Mouse (Mus musculus) liver, embryonic 11.5 days (tissue): ENCODE results near the gene Ubash3a. TPM values are rescaled to one million over a fixed set of nuclear protein-coding genes. Genes with fewer than 3 reads are reported as not detected.

Source experiments
- ATAC-seq: fragments of 200-750 bp; cut with Nextera tagmentation; replicated peaks from 2 replicates; pipeline ENCODE4 v1.8.0; 2017; ENCODE audit warnings: moderate number of reproducible peaks, mild to moderate bottlenecking, moderate TSS enrichment, moderate library complexity; ENCODE audit not compliant: low FRiP score
- DNase-seq: peaks from one replicate; pipeline ENCODE4 v3.0.0-alpha.2; 2017; ENCODE audit warnings: low spot score
- H3K27ac ChIP-seq: fragments of 300-500 bp; sonication (generic); 2 replicates; pipeline ENCODE4 v1.5.1; 2014; ENCODE audit warnings: mild to moderate bottlenecking, low read depth, low read length, control low read depth
- H3K27me3 ChIP-seq: fragments of 300-500 bp; sonication (generic); replicated peaks from 2 replicates; pipeline ENCODE4 v1.6.1; 2014; ENCODE audit warnings: low read length, mixed read lengths; ENCODE audit not compliant: control insufficient read depth, insufficient read depth
- H3K36me3 ChIP-seq: fragments of 300-500 bp; sonication (generic); 2 replicates; pipeline ENCODE4 v1.6.1; 2014; ENCODE audit warnings: mild to moderate bottlenecking, low read length, moderate library complexity, mixed read lengths; ENCODE audit not compliant: control insufficient read depth, insufficient read depth
- H3K4me1 ChIP-seq: fragments of 300-500 bp; sonication (generic); replicated peaks from 2 replicates; pipeline ENCODE4 v1.6.1; 2014; ENCODE audit warnings: low read length, mixed read lengths; ENCODE audit not compliant: control insufficient read depth, insufficient read depth
- H3K4me2 ChIP-seq: fragments of 300-500 bp; sonication (generic); 2 replicates; pipeline ENCODE4 v1.6.1; 2014; ENCODE audit warnings: mild to moderate bottlenecking, control low read depth, moderate library complexity
- H3K4me3 ChIP-seq: fragments of 300-500 bp; sonication (generic); 2 replicates; pipeline ENCODE4 v1.5.1; 2014; ENCODE audit warnings: low read depth, low read length, control low read depth
- H3K9ac ChIP-seq: fragments of 300-500 bp; sonication (generic); 2 replicates; pipeline ENCODE4 v1.6.1; 2014; ENCODE audit warnings: low read depth, low read length, control low read depth
- H3K9me3 ChIP-seq: fragments of 300-500 bp; sonication (generic); 2 replicates; pipeline ENCODE4 v1.6.1; 2016; ENCODE audit warnings: low read length, inconsistent platforms, mixed read lengths; ENCODE audit not compliant: control insufficient read depth
- WGBS: fragments of 180-500 bp; shearing (Covaris S2); extraction: QIAGEN DNeasy Blood & Tissue Kit; methylation state at CpG from one replicate; pipeline ENCODE4 v1.1.7; 2014; 5-methylcytosine and 5-hydroxymethylcytosine counted together
- polyA plus RNA-seq: library from polyadenylated mRNA; unstranded; fragments of >200 nt; fragmentation: Nextera tagmentation; extraction: Ambion mirVana; gene quantifications from 2 replicates; pipeline ENCODE4 v1.2.1, GENCODE M21; 2014

The Ubash3a gene
- polyA plus RNA-seq, 1 experiment from 2014 or later: 37.9 TPM

- Histone ChIP-seq H3K9ac (peak overlapping the region; percentile 58), H3K27ac (peak overlapping the region; percentile 85), H3K36me3 (0 out of 2 replicates have a peak, but pooled peaks cover 4% of the 10 kb centered on the region), H3K4me2 (peak overlapping the region; percentile 67), H3K4me3 (peak overlapping the region; percentile 49), H3K9me3 (no peaks in the 10 kb centered on the region), H3K4me1 (peaks cover 16% of the 10 kb centered on the region), H3K27me3 (no peaks in the 10 kb centered on the region)
- 57% methylated on average over 8 of the region's 8 CpGs for whole genome bisulfite sequencing
- ATAC-seq (no peak), DNase-seq (no peak)
These were observed 981 bp downstream of the Ubash3a start for GRCm38 (mm10) chr17:31208654-31209053.

DNA sequence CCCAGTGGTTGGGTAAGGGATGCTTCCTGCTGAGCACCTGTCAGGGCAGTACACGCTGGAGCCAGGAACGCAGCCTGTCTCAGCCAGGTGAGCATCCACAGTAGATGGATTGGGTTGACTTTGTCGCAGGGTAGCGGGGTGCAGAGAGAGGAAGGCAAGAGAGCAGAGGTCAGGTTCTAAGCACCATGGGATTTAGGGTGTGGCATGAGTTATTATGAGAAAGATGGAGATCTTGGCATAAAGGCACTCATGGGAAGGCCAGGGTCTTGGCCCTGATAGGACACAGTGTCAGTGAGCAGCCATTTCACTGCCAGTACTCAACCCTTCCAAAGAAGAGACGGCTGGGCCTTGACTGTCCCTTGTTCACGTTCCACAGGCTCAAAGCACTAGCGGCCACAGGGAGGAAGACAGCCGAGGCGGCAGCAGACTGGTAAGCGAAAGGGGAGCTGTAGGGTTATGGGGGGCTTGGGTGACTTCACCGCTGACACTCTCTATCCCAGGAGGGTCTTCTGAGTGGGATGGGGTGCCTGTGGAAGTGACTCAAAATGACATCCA lies 1.8 kb downstream of the Ubash3a start:
- Histone ChIP-seq H3K27me3 (no peaks in the 10 kb centered on the region), H3K4me1 (peaks cover 16% of the 10 kb centered on the region), H3K4me2 (peak overlapping the region; percentile 67), H3K9ac (peak overlapping the region; percentile 58), H3K9me3 (no peaks in the 10 kb centered on the region), H3K36me3 (0 out of 2 replicates have a peak, but pooled peaks cover 4% of the 10 kb centered on the region), H3K27ac (peak overlapping the region; percentile 85), H3K4me3 (peak overlapping the region; percentile 49)
- ATAC-seq (no peak), DNase-seq (no peak)
- WGBS: 87% methylated on average over 11 of the region's 11 CpGs

- ATAC-seq: peak; percentile 84
- H3K36me3 ChIP-seq: 0 out of 2 replicates have a peak, but pooled peaks cover 4% of the 10 kb centered on the region
- H3K27ac ChIP-seq: peak overlapping the region; percentile 85
- 30% methylated on average over 7 of the region's 7 CpGs for WGBS
- H3K27me3 ChIP-seq: no peaks in the 10 kb centered on the region
- no peak overlapping the region for H3K4me3 ChIP-seq
- H3K4me1 ChIP-seq: peaks cover 16% of the 10 kb centered on the region
- H3K4me2 ChIP-seq: peak overlapping the region; percentile 67
- no peaks in the 10 kb centered on the region for H3K9me3 ChIP-seq
- no peak overlapping the region for H3K9ac ChIP-seq
- DNase-seq: peak; percentile 51
These were observed 2.6 kb downstream of the Ubash3a start for GRCm38 (mm10) chr17:31210299-31210698.

GRCm38 (mm10) chr17:31211881-31212280 lies 4.2 kb downstream of the Ubash3a start:
- H3K4me2 ChIP-seq: no peak overlapping the region
- no peak for DNase-seq
- peaks cover 16% of the 10 kb centered on the region for H3K4me1 ChIP-seq
- no peak overlapping the region for H3K27ac ChIP-seq
- H3K4me3 ChIP-seq: no peak overlapping the region
- no peaks in the 10 kb centered on the region for H3K9me3 ChIP-seq
- 82% methylated on average over 6 of the region's 6 CpGs for WGBS
- no peak for ATAC-seq
- no peaks in the 10 kb centered on the region for H3K27me3 ChIP-seq
- peaks cover 4% of the 10 kb centered on the region; the same call in 1 of the 2 replicates for H3K36me3 ChIP-seq
- H3K9ac ChIP-seq: no peak overlapping the region

GRCm38 (mm10) chr17:31216068-31216955 lies 8.6 kb downstream of the Ubash3a start:
- 61% methylated on average over 5 of the region's 5 CpGs for WGBS
- no peak for DNase-seq

DNA sequence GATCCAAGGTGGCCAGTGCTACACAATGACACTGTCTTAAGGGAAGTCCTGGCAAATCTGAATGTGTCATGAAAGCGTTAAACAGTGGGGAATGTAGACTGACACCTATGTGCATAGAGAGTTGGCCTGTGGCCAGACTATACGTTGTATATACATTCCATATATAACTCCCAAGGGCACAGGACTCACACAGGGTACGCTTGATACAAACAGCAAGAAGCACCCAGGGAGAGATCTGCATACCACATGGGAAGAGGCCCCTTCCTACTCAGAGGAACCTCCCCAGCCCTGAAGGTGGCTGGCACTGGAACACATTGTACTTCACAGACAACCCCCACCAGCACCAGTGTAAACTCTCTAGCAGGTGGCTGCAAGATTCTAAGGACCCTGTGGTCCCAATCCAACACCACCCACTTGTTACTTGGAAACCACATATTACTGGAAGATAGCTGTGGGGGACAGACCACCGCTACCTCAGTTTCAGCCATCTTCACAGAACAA lies 15.2 kb downstream of the Ubash3a start:
- H3K9me3 ChIP-seq: no peaks in the 10 kb centered on the region
- no peak overlapping the region for H3K4me2 ChIP-seq
- no peak overlapping the region for H3K27ac ChIP-seq
- no peaks in the 10 kb centered on the region for H3K27me3 ChIP-seq
- no peak overlapping the region for H3K9ac ChIP-seq
- H3K4me1 ChIP-seq: peaks cover 22% of the 10 kb centered on the region
- DNase-seq (no peak), ATAC-seq (0 out of 2 replicates have a peak, but pooled peaks have one; percentile 42)
- 58% methylated on average over 4 of the region's 4 CpGs for WGBS
- no peak overlapping the region for H3K4me3 ChIP-seq
- peaks cover 2% of the 10 kb centered on the region; the same call in 1 of the 2 replicates for H3K36me3 ChIP-seq

More at GRCm38 (mm10) chr17:31216068-31216955, 8.6 kb downstream of the Ubash3a start:
- Histone ChIP-seq H3K4me2 (no peak overlapping the region), H3K36me3 (peaks cover 6% of the 10 kb centered on the region; the same call in 1 of the 2 replicates), H3K27ac (no peak overlapping the region), H3K9me3 (no peaks in the 10 kb centered on the region), H3K27me3 (no peaks in the 10 kb centered on the region), H3K4me3 (no peak overlapping the region), H3K9ac (no peak overlapping the region), H3K4me1 (no peaks in the 10 kb centered on the region)
- no peak for ATAC-seq

- H3K4me2 ChIP-seq: no peak overlapping the region
- ATAC-seq: peak; percentile 65
- no peak for DNase-seq
- H3K27ac ChIP-seq: no peak overlapping the region
- H3K4me3 ChIP-seq: no peak overlapping the region
- H3K9me3 ChIP-seq: no peaks in the 10 kb centered on the region
- peaks cover 22% of the 10 kb centered on the region for H3K4me1 ChIP-seq
- H3K27me3 ChIP-seq: no peaks in the 10 kb centered on the region
- H3K9ac ChIP-seq: no peak overlapping the region
- H3K36me3 ChIP-seq: no peaks in the 10 kb centered on the region; the same call in 1 of the 2 replicates
- 37% methylated on average over 7 of the region's 7 CpGs for WGBS
These were observed 16.2 kb downstream of the Ubash3a start for GRCm38 (mm10) chr17:31223835-31224234.

DNA sequence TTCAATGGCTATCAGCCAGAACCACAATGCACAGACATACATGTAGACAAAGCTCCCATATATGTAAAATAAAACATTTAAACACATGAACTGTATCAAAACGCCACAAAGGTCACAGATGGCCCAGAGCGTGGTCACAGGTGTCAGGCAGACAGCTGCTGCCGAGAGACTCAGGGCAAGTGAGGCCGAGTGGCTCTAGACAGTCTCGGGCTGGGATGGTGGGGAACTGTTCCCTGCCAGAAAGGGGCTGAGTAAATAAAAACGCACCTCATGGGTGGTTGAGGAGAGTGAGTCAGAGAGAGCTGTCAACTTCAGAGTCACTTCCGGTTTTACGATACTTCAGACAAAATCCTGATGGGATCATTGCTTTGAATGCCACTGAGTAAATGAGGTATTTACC lies 16.9 kb downstream of the Ubash3a start:
- no peak for ATAC-seq

More for the DNA sequence above, 16.9 kb downstream of the Ubash3a start:
- H3K36me3 ChIP-seq: no peaks in the 10 kb centered on the region; the same call in 1 of the 2 replicates
- 69% methylated on average over 8 of the region's 8 CpGs for WGBS
- no peaks in the 10 kb centered on the region for H3K9me3 ChIP-seq
- no peak overlapping the region for H3K4me3 ChIP-seq
- H3K27ac ChIP-seq: no peak overlapping the region
- DNase-seq: no peak
- no peaks in the 10 kb centered on the region for H3K27me3 ChIP-seq
- H3K9ac ChIP-seq: no peak overlapping the region
- H3K4me2 ChIP-seq: no peak overlapping the region
- H3K4me1 ChIP-seq: peaks cover 22% of the 10 kb centered on the region
